ENCODE assay signal across 9 mouse cellular contexts in genomic region chr12:31895888-31896287, GRCm38 (mm10). TPM values are rescaled to one million over a fixed set of nuclear protein-coding genes. Genes with fewer than 3 reads are reported as not detected.
A peak's percentile ranks its signal among the peaks of the same experiment; 100 is the strongest.
DNase-seq lines count a peak whose midpoint lies in the region.
"Had no signal": no experiment of that assay in that cellular context is flagged by ENCODE, and none has a peak within 500 bp of the region (broad histone marks: within the 10 kb centered on the region; RNA-seq: fewer than 3 reads in every experiment).

No protein-coding gene starts in this region.

- peak overlapping the region; percentile 67; the same call in 1 of the 2 replicates for H3K27ac ChIP-seq in embryonic facial prominence, embryonic 10.5 days (replicated peaks)
- H3K27ac ChIP-seq in midbrain, embryonic 10.5 days (replicated peaks), result peak overlapping the region; percentile 63
- H3K27ac ChIP-seq: stomach, embryonic 15.5 days had no signal

- peaks cover 4% of the 10 kb centered on the region; the same call in 1 of the 2 replicates for H3K36me3 ChIP-seq in embryonic facial prominence, embryonic 10.5 days (replicated peaks)
- no peaks in the 10 kb centered on the region for H3K36me3 ChIP-seq in midbrain, embryonic 10.5 days
- H3K36me3 ChIP-seq: stomach, embryonic 15.5 days had no signal

- WGBS in embryonic facial prominence, embryonic 10.5 days, result 5% methylated on average over 2 of the region's 2 CpGs
- 15% methylated on average over 2 of the region's 2 CpGs for WGBS in midbrain, embryonic 10.5 days

- H3K27me3 ChIP-seq in embryonic facial prominence, embryonic 10.5 days (replicated peaks; ENCODE audit: low read depth, poor library complexity, severe bottlenecking), result no peaks in the 10 kb centered on the region
- no peaks in the 10 kb centered on the region for H3K27me3 ChIP-seq in midbrain, embryonic 10.5 days (ENCODE audit: low read depth, poor library complexity, severe bottlenecking)
- H3K27me3 ChIP-seq: stomach, embryonic 15.5 days had no signal

- H3K4me1 ChIP-seq in embryonic facial prominence, embryonic 10.5 days, result peaks cover 29% of the 10 kb centered on the region
- H3K4me1 ChIP-seq in midbrain, embryonic 10.5 days, result peaks cover 43% of the 10 kb centered on the region
- H3K4me1 ChIP-seq: stomach, embryonic 15.5 days had no signal

- H3K4me3 ChIP-seq in embryonic facial prominence, embryonic 10.5 days, result no peak overlapping the region
- peak overlapping the region; percentile 20; the same call in 1 of the 2 replicates for H3K4me3 ChIP-seq in midbrain, embryonic 10.5 days
- H3K4me3 ChIP-seq: stomach, embryonic 15.5 days had no signal

- no peaks in the 10 kb centered on the region for H3K9me3 ChIP-seq in embryonic facial prominence, embryonic 10.5 days
- H3K9me3 ChIP-seq in midbrain, embryonic 10.5 days (replicated peaks), result no peaks in the 10 kb centered on the region
- H3K9me3 ChIP-seq: stomach, embryonic 15.5 days had no signal

- peak; percentile 41 for DNase-seq in adrenal gland, postnatal 14 days
- no peak for DNase-seq in adrenal gland, postnatal 25 days
- DNase-seq in embryonic facial prominence, embryonic 10.5 days (ENCODE audit: low spot score), result peak; percentile 30
- peak; percentile 67 for DNase-seq in layer of hippocampus, adult 9-11 months
- peak; percentile 39 for DNase-seq in midbrain, embryonic 10.5 days (ENCODE audit: low spot score)
- DNase-seq in spleen, postnatal 36 days (ENCODE audit: low spot score in 2 of 2), result no peak
- no peak for DNase-seq in thymus, postnatal 36 days
- no peak for DNase-seq in kidney, postnatal 10 days

RNA-seq across cellular contexts. Expression of gene Hbp1, which starts 54.4 kb away (rescaled TPM):
- 102 and 113 TPM in 2 replicates for total RNA-seq in adrenal gland, postnatal 14 days (2021)
- 121 and 130 TPM in 2 replicates for total RNA-seq in adrenal gland, postnatal 25 days (2021)
- 92.9 and 103 TPM in 2 replicates for polyA plus RNA-seq in embryonic facial prominence, embryonic 10.5 days (2016; fragmentation: Nextera tagmentation; extraction: Ambion mirVana)
- polyA plus RNA-seq in midbrain, embryonic 10.5 days (2016; fragmentation: Nextera tagmentation; extraction: Ambion mirVana), result 78.2 and 88.1 TPM in 2 replicates

Comparison
In these comparisons a context has a peak if more than half of its experiments do, and no peak if none do; other contexts are left out.
1. DNase-seq: peak in adrenal gland, postnatal 14 days (single experiment), embryonic facial prominence, embryonic 10.5 days (single experiment), layer of hippocampus, adult 9-11 months (single experiment) and midbrain, embryonic 10.5 days (single experiment); none in adrenal gland, postnatal 25 days (single experiment), spleen, postnatal 36 days (0 of 2), thymus, postnatal 36 days (0 of 2) and kidney, postnatal 10 days (single experiment).